Mouse (Mus musculus): Measurements from ENCODE around the gene Evi5l. TPM values are rescaled to one million over a fixed set of nuclear protein-coding genes. Genes with fewer than 3 reads are reported as not detected.

Evi5l gene
- total RNA-seq, 2 experiments from 2014 or later: 24.1 to 26.3 TPM

DNA sequence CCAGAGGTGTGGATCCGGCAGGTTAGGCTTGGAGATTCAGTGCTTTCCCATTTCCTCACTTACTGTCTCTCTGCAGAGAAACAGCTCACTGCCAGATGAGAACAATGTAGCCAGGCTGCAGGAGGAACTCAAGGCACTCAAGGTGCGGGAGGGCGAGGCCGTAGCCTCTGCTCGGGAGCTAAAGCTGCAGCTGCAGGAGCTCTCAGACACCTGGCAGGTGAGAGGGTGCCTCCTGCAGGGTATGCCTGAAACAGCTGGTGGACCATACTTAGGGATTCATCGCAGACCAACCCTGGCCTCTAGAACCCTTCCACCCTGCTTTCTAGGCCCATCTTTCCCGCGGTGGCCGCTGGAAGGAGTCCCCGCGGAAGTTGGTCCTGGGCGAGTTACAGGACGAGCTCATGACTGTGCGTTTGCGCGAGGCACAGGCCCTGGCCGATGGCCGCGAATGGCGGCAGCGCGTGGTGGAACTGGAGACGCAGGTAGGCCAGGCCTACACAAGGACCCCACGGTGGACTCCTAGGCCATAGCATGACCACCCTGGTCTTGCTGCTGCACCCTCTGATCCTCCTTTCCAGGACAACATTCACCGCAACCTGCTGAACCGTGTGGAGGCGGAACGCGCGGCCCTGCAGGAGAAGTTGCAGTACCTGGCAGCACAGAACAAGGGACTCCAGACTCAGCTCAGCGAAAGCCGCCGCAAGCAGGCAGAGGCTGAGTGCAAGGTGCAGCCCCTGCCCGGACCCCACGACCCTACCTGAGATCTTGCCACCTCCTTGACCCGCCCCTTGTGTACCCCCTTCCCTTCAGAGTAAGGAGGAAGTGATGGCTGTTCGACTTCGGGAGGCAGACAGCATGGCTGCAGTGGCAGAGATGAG, 39.1 kb downstream of the Evi5l start:
- DNase-seq: no peak

DNA sequence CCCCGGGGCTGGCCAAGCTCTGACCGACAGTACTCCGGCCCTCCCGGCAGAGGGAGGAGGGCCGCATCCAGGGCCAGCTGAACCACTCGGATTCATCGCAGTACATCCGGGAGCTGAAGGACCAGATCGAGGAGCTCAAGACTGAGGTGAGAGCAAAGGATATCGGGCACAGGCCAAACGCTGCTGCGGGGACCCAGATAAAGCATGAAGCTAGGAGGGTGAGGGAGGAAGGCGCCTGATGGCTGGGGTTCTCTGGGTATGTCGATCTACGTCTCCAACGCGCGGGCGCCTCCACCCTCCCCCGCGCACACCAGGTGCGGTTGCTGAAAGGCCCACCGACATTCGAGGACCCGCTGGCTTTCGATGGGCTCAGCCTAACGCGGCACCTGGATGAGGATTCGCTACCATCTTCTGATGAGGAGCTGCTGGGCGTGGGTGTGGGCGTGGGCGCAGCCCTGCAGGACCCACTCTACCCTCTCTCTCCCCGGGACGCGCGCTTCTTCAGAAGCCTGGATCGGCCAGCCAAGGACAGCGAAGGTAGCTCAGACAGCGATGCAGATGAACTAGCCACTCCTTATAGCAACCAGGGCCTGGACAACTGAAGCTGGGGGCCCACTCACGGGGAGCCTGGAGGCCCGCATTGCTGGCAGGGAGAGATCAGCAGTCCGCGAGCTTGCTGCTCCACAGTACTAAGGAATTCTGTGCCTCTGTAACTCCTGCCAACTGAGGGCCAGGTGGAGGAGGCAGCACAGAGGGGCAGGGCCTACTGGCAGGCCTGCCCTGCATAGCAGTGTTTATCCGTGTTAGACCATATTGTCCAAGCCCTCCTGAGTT, 40.0 kb downstream of the Evi5l start:
- no peak for DNase-seq

DNA sequence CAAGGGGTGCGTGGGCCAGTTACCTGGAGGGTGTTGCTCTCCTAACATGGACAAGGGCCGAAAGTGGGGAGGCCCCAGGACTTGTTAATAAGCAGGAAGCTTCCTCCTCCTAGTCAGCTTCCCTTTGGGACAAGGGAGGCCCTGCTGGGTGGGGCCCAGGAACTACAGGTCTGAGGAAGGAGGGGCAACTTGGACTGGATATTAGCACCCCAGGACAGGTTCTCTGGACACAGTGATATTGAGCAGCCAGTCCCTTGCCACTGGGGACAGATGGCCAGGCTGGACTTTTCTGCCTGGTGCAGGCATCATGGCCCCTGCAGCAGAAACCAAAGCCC, 40.6 kb downstream of the Evi5l start:
- DNase-seq: no peak

DNA sequence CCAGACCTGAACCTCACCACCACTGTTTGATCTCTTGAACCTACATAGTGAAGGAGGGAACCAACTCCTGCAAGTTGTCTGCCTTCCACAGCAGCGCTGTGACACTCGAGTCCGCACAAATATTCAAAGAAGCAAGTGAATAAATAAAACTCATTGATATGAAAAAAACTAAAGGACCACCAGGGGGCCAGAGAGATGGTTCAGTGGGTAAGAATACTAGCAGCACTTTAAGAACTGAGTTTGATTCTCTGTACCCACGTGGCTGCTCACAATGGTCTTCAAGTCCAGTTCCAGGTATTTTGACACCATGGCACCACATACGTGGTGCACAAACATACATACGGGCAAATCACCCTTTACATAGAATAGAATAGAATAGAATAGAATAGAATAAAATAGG, 44.7 kb downstream of the Evi5l start:
- DNase-seq: no peak

DNA sequence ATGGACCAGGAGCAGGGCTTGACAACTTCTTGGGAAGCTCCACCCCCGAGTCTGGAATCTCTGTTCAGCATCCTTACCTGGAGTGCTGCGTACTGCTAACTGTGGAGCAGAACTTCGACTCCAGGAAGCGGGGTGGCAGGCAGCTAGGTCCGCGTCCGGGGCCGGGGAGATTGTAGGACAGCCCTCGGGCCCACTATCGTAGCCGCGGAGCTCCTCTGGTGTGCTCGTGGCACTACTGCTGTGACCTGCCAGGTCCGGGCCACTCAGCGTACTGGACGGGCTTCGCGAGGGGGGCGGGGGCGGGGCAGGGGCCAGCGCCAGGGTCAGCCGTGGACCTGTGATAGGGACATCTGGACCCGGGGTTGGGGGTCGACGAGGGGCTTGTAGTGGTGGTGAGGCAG, 46.4 kb downstream of the Evi5l start:
- no peak for DNase-seq

DNA sequence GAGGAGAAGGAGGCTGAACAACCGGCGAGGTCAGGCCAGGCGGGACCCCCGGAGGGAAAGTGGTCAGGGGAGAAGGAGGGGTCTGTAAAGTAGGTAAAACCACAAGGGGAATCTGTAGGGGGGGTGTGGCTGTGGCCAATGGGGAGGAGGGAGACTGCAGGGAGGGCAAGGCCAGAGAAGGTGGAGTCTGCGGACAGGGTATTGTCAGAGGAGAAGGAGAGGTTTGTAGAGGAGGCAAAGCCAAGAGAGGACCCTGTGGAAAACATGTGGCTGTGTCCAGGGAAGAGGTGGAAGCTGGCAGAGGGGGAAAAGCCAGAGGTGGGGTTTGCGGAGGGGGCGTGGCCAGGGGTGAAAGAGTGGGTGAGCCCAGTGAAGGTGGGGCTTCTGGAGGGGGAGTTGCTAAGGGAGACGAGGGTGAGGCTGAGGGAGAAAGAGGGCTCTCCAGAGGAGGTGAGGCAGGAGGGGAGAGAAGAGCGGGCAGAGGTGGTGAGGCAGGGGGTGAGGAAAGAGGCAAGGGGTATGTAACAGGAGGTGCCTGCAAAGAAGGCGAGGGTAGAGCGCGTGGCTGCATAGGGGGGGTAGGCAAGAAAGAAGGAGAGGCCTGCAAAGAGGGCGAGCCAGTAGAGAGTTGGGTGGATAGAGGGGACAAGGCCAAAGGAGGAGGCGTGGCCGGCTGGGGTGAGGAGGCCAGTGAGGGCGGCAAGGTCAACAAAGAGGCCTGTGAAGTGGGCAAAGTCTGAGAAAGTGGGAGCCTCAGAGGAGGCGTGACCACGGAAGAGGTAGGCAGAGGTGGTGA, 47.0 kb downstream of the Evi5l start:
- peak; percentile 53 to 61 for DNase-seq

DNA sequence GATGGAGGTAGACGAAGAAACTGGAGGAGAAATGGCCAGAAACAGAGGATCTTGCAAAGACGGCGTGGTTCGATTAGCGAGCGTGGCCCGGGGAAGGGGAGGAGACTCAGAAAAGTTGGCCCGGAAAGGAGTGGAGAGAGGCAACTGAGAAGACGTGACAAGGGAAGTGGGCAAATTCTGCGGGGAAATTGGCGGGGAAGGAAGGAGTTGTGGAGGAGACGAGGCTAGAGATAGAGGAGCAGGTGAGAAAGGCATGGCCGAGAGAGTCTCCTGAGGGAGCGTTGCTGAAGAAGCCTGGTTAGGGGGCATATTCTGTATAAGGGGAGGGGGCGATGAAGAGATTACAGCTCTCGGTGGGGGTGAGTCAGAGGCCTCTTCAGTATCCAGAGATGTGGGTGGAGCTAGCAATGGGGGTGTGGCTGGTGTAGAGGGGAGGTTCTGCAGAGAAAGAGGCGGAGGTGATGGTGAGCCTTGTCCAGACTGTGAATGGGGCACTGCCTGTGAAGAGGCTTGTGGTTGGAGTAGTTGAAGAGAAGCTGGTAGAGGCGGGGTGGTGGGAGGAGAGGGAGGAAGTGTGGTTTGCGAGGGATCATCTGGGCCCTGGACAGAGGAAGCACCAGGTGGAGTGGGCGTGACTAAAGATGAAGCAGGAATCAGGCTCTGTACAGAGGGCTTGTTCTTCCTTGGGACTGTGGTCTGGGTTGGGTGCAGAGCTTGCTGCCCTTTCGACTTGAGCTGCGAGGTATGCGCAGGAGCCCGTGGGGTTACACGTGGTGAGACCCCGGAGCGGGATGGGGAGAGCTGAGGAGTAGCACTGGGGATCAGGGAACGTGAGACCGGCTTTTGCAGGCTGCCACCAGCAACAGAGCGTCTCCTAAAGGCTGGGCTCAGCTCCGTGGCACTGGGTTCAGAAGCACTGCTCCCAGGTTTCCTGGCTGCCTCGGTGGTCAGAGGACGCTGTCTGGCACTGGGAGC, 47.9 kb downstream of the Evi5l start:
- DNase-seq: peak; percentile 54 to 58

DNA sequence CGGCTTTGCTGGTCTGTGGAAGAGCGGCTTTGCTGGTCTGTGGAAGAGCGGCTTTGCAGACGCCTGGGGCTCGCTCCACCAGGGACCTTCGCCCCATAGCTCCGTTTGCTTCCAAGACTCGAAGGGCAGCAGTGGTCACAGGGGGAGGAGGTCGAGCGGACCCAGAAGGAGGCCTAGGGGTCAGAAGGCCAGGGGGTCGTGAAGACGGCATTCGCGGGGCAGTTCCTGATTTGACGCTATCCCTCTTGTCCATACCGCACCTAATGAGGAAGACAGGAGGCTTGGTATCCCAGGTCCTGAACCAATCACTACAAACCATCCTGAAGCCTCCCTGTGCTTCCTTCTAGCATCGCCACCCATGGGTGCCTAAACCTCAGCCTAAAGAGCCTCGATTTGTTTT, 49.9 kb downstream of the Evi5l start:
- DNase-seq: no peak

DNA sequence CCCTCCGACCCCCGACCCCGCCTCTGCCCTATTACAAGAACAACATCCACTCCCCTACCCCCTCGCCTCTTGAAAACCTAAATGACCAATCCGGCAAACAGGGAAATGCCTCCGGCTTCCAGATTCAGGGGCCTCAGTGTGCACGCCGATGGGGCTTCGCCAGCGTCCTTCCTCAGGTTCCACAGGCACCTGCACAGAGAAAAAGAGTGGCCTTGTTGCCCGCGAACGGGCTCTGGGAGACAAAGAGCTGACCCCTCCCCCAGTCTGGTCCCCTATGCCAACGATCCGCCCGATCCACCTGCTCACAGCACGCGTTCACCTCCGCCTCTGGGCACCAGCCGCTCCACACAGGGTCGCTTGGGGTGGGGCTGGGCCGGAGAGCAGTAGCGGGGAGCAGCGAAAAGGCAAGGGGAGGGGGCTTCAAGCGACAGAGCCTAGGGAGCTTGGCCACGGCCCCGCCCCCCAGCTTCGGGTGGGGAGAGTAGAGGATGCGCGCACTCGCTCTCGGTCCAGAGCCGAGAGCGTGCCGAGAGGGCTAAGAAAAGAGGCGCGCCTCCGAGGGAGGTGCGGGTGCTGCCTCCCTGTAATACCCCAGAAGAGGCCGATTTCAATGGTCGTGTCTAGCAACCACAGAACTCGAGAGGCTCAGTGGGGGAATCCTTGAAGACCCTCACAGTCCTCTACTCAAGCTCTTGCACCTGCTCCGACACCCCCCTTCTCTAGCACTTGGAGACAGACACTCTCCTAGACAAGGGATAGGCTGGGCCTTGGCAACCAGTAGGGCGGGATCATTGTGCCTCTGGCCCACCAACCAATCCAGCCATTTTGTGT, 50.6 kb downstream of the Evi5l start, which contains the start of gene Prr36:
Gene Prr36 (minus strand): TSS at position 669 of the 831 bp plus-strand sequence.
- DNase-seq: no peak

DNA sequence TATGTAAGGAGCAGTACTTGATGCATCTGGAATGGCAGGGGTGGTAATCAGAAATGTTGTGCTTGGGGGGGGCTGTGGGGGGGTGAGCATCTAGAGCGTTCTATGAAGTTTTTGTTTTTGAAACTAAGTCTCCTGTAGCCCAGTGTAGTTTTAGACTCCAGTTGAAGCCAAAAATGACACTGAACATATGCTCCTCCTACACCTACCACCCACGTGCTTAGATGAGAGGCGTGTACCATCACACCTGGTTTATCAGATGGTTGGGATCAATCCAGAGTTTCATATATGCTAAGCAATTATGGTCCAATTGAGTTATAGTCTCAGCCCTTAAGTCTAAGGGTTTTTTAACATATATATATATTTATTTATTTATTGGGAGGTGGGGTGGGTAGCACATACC, 53.2 kb downstream of the Evi5l start:
- no peak for DNase-seq

DNA sequence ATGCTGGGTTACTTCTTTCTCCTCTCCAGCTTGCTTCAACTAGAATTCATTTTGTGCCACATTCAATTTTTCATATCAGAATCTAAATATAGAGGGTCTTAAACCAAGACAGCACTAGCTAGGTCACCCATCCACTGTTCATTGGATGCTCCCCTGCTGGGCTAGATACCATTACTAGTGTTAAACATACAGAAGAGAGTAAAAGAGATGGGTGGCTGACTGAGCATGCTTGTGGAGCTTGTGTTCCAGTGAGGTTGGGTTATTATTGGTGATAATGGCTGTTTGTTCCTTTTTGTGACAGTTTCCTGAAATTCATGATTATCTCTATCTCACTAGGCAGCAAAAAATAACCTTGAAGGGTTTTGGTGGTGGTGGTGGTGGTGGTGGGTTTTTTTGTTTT, 55.7 kb downstream of the Evi5l start:
- DNase-seq: no peak

DNA sequence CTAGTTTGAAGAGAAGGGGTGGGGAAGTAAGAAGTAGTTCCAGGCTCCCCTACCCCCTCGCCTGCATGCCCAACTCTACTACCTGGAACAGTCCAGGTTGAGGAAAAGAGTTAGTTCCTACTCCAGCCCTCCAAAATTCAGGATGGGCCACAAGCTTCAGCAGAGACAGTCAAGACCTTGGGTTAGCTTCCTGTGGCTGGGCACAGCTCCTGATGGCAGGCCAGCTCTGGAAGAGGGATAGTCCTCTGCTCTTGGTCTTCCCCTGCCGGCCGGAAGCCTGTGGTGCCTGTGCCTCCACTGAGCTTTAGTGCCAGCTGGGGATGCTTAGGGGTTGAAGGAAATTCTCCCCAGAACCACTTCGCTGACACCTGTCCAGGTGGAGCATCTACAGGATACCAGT, 60.0 kb downstream of the Evi5l start:
- no peak for DNase-seq

DNA sequence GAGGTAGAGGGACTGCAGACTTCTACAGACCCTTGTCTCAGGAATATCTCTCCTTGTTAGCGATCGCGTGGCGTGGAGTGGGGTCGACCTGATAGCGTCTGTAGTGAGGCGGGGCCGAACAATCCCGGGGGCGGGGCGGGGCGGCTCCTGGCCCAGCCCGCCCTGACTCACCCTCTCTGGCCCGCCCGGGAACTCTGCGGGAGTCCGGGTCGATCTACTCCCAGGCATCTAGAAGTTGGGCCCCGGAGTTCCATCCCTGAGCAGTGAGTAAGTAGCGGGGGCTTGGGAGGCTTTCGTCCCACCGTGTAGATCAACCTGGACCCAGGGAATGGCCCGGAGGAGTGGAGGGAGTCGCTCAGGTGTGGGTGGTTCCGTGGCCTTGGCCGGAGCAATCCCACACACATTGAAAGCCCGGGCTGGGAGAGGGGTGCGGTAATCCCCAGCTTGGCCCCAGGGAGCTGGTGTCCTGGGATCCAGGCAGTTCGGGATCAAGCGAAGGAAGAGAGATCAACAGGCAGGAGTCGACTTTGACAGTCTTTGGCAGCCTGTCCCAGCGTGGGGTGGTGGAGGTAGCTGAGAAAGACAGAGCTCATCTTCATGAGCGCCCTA, 60.5 kb downstream of the Evi5l start, which contains the start of gene Lrrc8e:
Gene Lrrc8e (plus strand): TSS at position 89 of the 609 bp plus-strand sequence.
- no peak for DNase-seq

DNA sequence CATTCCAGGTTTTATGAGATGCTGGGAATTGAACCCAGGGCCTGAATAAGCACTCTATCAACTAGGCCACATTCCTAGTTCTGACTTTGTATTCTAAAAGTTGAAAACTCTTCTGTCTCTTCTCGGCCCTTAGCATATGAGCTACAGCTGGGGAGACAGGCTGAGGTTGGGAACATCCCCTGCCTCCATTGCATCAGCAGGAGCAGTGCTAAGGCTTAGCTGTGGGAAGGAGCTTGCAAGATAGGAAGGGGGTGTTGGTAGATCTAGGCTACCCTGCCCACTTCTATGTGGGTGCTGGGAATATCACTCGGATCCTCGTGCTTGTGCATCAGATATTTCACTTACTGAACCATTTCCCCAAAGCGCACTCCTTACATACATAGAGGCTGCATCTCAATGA, 61.6 kb downstream of the Evi5l start:
- DNase-seq: no peak

DNA sequence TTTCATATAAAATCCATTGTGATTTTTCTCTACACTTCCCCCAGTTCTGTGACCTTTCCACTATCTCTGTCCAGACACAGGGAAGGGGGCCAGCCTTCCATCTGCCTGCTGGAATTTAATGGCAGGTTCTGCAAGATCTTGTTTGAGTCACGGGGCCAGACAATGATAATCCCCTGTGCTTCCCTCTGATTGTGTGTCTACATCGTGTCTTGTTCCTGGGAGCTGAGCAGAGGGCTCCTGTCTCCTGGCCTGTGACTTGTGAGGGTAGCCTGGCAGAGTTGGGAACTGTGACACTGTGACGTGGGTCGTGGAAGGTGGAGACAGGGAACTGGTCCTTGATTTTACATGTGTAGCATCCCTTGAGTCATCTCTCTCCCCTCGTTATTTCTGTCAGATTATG, 63.4 kb downstream of the Evi5l start:
- DNase-seq: no peak

DNA sequence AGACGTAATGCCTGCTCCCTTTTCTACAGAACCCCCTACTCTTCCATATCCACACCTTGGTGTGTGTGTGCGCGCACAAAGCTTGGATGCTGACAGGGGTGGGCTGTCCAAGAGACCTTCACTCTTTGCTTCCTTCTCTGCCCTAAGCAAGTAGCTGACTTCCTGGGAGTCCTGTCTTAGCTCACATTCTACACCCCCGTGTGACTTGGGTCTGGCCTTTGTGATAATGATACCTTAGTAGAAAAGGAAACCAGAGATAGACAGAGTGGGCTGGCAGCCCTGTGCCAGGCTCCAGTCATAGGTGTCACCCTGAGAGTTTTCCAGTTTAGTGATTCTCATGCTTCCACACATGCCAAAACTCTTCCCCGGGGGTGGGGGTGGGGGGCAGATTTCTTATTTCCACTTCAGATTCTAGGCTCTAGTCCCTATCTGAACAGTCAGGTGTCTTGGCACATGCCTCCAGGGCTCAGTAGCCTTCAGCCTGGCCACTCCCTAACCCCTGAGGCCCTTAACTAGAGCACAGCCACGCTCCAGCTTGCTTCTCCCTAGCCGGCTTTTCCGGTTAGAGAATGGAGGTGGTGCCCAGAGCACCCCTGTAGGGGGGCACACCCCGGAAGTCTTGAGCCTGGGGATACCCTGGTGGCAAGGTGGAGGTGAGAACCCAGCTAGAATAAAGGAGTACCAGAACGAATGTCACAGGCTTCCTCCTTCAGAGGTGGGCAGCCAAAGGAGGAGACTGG, 64.4 kb downstream of the Evi5l start:
- no peak for DNase-seq

DNA sequence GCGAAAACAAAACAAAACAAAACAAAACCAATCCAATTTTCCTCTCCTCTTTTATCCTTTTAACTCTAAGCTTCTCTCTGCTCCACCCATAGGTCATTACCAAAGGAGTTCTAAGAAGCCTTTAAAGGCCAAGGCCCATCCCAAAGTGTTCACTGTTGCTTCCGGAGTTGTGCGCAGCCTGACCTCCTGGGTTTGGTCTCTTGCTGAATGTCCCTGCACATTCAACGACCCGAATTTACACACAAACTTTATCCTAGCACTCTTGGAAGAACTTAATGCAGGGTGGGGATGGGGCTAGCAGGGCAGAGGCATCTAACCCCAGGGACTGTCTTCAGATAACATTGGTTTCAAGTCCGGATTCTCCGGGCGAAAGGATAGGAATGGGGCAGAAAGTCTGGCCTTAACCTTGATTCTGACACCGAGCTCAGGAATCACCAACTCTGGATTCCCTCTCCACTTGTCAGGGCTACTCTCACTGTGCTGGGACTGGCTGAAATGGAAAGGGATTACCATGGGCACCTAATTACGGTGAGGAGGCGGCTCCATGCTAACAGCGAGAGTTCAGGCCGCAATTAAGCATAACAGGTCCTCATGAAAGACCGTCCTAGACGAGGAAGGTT, 71.6 kb downstream of the Evi5l start:
- DNase-seq: peak in 1 of 2 experiments; percentile 38

DNA sequence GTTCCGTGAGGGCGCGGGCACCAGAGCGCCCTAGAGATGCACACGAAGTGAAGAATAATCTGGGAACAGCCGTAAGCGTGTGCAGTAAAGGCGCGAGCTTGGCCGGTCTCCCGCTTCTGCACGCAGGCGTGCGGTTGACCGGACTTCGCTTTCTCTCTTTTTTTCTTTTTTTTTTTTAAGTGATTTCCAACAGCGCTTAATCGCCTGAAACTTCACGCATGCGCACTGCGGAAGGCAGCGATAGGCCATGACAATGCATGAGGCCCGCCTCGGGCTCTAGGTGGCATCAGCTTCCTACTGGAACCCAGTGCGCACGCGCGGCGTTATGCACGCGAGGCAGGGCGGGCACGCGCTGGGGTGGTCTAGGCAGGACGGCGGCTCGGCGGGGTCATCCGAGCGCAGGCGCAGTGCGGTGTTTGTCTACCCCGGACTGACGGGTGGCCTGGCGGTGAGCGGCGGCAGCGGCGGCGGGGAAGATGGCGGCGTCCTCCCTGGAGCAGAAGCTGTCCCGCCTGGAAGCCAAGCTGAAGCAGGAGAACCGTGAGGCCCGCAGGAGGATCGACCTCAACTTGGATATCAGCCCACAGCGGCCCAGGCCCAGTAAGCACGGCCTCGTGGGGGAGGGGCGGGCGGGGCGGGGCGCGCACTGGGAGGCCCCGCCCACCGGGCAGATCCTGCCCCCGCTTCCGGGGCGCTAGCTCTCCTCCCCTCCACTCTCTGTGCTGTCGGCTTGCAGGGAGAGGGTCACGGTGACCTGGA, 72.2 kb downstream of the Evi5l start, which contains the start of the genes Map2k7 and Gm49320:
Gene Map2k7 (plus strand): TSS at position 307 of the 759 bp plus-strand sequence.
Gene Gm49320 (plus strand): TSS at position 432 of the 759 bp plus-strand sequence.
- peak; percentile 99 to 100 for DNase-seq
